Mouse (Mus musculus): Measurements from ENCODE around the gene Rb1. TPM values are rescaled to one million over a fixed set of nuclear protein-coding genes. Genes with fewer than 3 reads are reported as not detected.

Rb1 gene
- 2.7 TPM for polyA plus RNA-seq (2012; fragmentation: generic; extraction: Trizol)
- long read RNA-seq, experiment 1, partial matches to known transcripts = 1 of 1 reads
- long read RNA-seq, experiment 1, other reads (novel, unspliced or antisense) = 0 of 1 reads
- long read RNA-seq, experiment 2, full-length matches to known transcripts = 15 of 16 reads
- long read RNA-seq, experiment 2, partial matches to known transcripts = 1 of 16 reads
- long read RNA-seq, experiment 2, other reads (novel, unspliced or antisense) = 0 of 16 reads

GRCm38 (mm10) chr14:73325456-73326381 is at the start of gene Rb1:
Gene Rb1 (minus strand): TSS chr14:73325822.
- no peak for TF ChIP-seq MYOD1 (IDR thresholded peaks at IDR 0.05; ENCODE audit: control insufficient read depth, insufficient read length, low read depth)
- TF ChIP-seq USF1 (IDR thresholded peaks at IDR 0.05; ENCODE audit: low read depth) = no peak
- TF ChIP-seq MAX (IDR thresholded peaks at IDR 0.05) = no peak
- no peak for TF ChIP-seq CTCF (IDR thresholded peaks at IDR 0.05; ENCODE audit: control insufficient read depth, insufficient read depth, insufficient read length)
- no peaks in the 10 kb centered on the region for H3K79me3 ChIP-seq (ENCODE audit: low read depth)
- H3K79me2 ChIP-seq (ENCODE audit: control insufficient read depth, insufficient read depth) = no peaks in the 10 kb centered on the region
- H3K27me3 ChIP-seq (ENCODE audit: control insufficient read depth, insufficient read depth, insufficient read length) = no peaks in the 10 kb centered on the region
- no peaks in the 10 kb centered on the region for H3K36me3 ChIP-seq (ENCODE audit: control insufficient read depth, insufficient read depth)
- peak within 1 kb of the TSS; percentile 59 for H3K4me3 ChIP-seq (ENCODE audit: insufficient read depth, poor library complexity, severe bottlenecking)
- H3ac ChIP-seq (ENCODE audit: control insufficient read depth, insufficient read length, low read depth) = peak within 1 kb of the TSS; percentile 81

- peaks cover 12% of the 10 kb centered on the region for H3K36me3 ChIP-seq (ENCODE audit: control insufficient read depth, insufficient read depth)
- peaks cover 18% of the 10 kb centered on the region for H3K79me3 ChIP-seq (ENCODE audit: low read depth)
- no peaks in the 10 kb centered on the region for H3K27me3 ChIP-seq (ENCODE audit: control insufficient read depth, insufficient read depth, insufficient read length)
- no peak overlapping the region for H3K4me3 ChIP-seq (ENCODE audit: insufficient read depth, poor library complexity, severe bottlenecking)
- no peak overlapping the region for H3ac ChIP-seq (ENCODE audit: control insufficient read depth, insufficient read length, low read depth)
- peaks cover 75% of the 10 kb centered on the region for H3K79me2 ChIP-seq (ENCODE audit: control insufficient read depth, insufficient read depth)
- no peak for TF ChIP-seq USF1 (IDR thresholded peaks at IDR 0.05; ENCODE audit: low read depth)
- no peak for TF ChIP-seq MYOD1 (IDR thresholded peaks at IDR 0.05; ENCODE audit: control insufficient read depth, insufficient read length, low read depth)
- TF ChIP-seq CEBPB (IDR thresholded peaks at IDR 0.05; ENCODE audit: low read depth) = no peak
- no peak for TF ChIP-seq CTCF (IDR thresholded peaks at IDR 0.05; ENCODE audit: control insufficient read depth, insufficient read depth, insufficient read length)
- no peak for TF ChIP-seq MYOG (IDR thresholded peaks at IDR 0.05; ENCODE audit: control insufficient read depth, extremely low read depth, insufficient read length)
- TF ChIP-seq MAX (IDR thresholded peaks at IDR 0.05) = no peak
- TF ChIP-seq FOSL1 (IDR thresholded peaks at IDR 0.05; ENCODE audit: insufficient read depth, low read length, poor library complexity, severe bottlenecking) = no peak
Measured at GRCm38 (mm10) chr14:73374315-73374890, 48.8 kb upstream of the Rb1 start.

- Histone ChIP-seq H3K27me3 (ENCODE audit: control insufficient read depth, insufficient read depth, insufficient read length) (no peaks in the 10 kb centered on the region), H3K79me2 (ENCODE audit: control insufficient read depth, insufficient read depth) (peaks cover 71% of the 10 kb centered on the region), H3ac (ENCODE audit: control insufficient read depth, insufficient read length, low read depth) (no peak overlapping the region), H3K36me3 (ENCODE audit: control insufficient read depth, insufficient read depth) (peaks cover 12% of the 10 kb centered on the region), H3K79me3 (ENCODE audit: low read depth) (peaks cover 18% of the 10 kb centered on the region), H3K4me3 (ENCODE audit: insufficient read depth, poor library complexity, severe bottlenecking) (no peak overlapping the region)
- TF ChIP-seq FOSL1 (IDR thresholded peaks at IDR 0.05; ENCODE audit: insufficient read depth, low read length, poor library complexity, severe bottlenecking) (no peak), CTCF (IDR thresholded peaks at IDR 0.05; ENCODE audit: control insufficient read depth, insufficient read depth, insufficient read length) (no peak), USF1 (IDR thresholded peaks at IDR 0.05; ENCODE audit: low read depth) (no peak), CEBPB (IDR thresholded peaks at IDR 0.05; ENCODE audit: low read depth) (no peak), MYOD1 (IDR thresholded peaks at IDR 0.05; ENCODE audit: control insufficient read depth, insufficient read length, low read depth) (no peak), MAX (IDR thresholded peaks at IDR 0.05) (no peak), MYOG (IDR thresholded peaks at IDR 0.05; ENCODE audit: control insufficient read depth, extremely low read depth, insufficient read length) (no peak)
Measured at GRCm38 (mm10) chr14:73373606-73374005, 48.0 kb upstream of the Rb1 start.

GRCm38 (mm10) chr14:73372990-73373389 is 47.4 kb upstream of the Rb1 start:
- Histone ChIP-seq H3K79me2 (ENCODE audit: control insufficient read depth, insufficient read depth) (peaks cover 64% of the 10 kb centered on the region), H3K27me3 (ENCODE audit: control insufficient read depth, insufficient read depth, insufficient read length) (no peaks in the 10 kb centered on the region), H3K79me3 (ENCODE audit: low read depth) (peaks cover 17% of the 10 kb centered on the region), H3K4me3 (ENCODE audit: insufficient read depth, poor library complexity, severe bottlenecking) (no peak overlapping the region), H3ac (ENCODE audit: control insufficient read depth, insufficient read length, low read depth) (no peak overlapping the region), H3K36me3 (ENCODE audit: control insufficient read depth, insufficient read depth) (peaks cover 15% of the 10 kb centered on the region)
- TF ChIP-seq MAX (IDR thresholded peaks at IDR 0.05) (no peak), MYOD1 (IDR thresholded peaks at IDR 0.05; ENCODE audit: control insufficient read depth, insufficient read length, low read depth) (no peak), CEBPB (IDR thresholded peaks at IDR 0.05; ENCODE audit: low read depth) (no peak), MYOG (IDR thresholded peaks at IDR 0.05; ENCODE audit: control insufficient read depth, extremely low read depth, insufficient read length) (no peak), USF1 (IDR thresholded peaks at IDR 0.05; ENCODE audit: low read depth) (no peak), CTCF (IDR thresholded peaks at IDR 0.05; ENCODE audit: control insufficient read depth, insufficient read depth, insufficient read length) (no peak), FOSL1 (IDR thresholded peaks at IDR 0.05; ENCODE audit: insufficient read depth, low read length, poor library complexity, severe bottlenecking) (no peak)

- Histone ChIP-seq H3K4me3 (ENCODE audit: insufficient read depth, poor library complexity, severe bottlenecking) (no peak overlapping the region), H3K79me3 (ENCODE audit: low read depth) (peaks cover 13% of the 10 kb centered on the region), H3K36me3 (ENCODE audit: control insufficient read depth, insufficient read depth) (peaks cover 28% of the 10 kb centered on the region), H3ac (ENCODE audit: control insufficient read depth, insufficient read length, low read depth) (no peak overlapping the region), H3K79me2 (ENCODE audit: control insufficient read depth, insufficient read depth) (peaks cover 50% of the 10 kb centered on the region), H3K27me3 (ENCODE audit: control insufficient read depth, insufficient read depth, insufficient read length) (no peaks in the 10 kb centered on the region)
- TF ChIP-seq MYOD1 (IDR thresholded peaks at IDR 0.05; ENCODE audit: control insufficient read depth, insufficient read length, low read depth) (no peak), MAX (IDR thresholded peaks at IDR 0.05) (no peak), CTCF (IDR thresholded peaks at IDR 0.05; ENCODE audit: control insufficient read depth, insufficient read depth, insufficient read length) (no peak), CEBPB (IDR thresholded peaks at IDR 0.05; ENCODE audit: low read depth) (no peak), USF1 (IDR thresholded peaks at IDR 0.05; ENCODE audit: low read depth) (no peak), MYOG (IDR thresholded peaks at IDR 0.05; ENCODE audit: control insufficient read depth, extremely low read depth, insufficient read length) (no peak), FOSL1 (IDR thresholded peaks at IDR 0.05; ENCODE audit: insufficient read depth, low read length, poor library complexity, severe bottlenecking) (no peak)
Measured at GRCm38 (mm10) chr14:73371577-73371976, 46.0 kb upstream of the Rb1 start.

All from C2C12 (cell line).